Mouse (Mus musculus) G1E (cell line): Measurements from ENCODE around the gene Anxa3. TPM values are rescaled to one million over a fixed set of nuclear protein-coding genes. Genes with fewer than 3 reads are reported as not detected.

Experiments
- ATAC-seq: 2 replicates; pipeline ENCODE4 v1.8.0; 2016; ENCODE audit warnings: mild to moderate bottlenecking; ENCODE audit not compliant: insufficient number of reproducible peaks, poor library complexity, low FRiP score, severe bottlenecking; ENCODE audit errors: extremely low read depth
- DNase-seq: peaks from one replicate; pipeline ENCODE4 v3.0.0; 2012; ENCODE audit warnings: low spot score
- H3K27me3 ChIP-seq: 2 replicates; pipeline ENCODE4 v1.6.1; 2012; ENCODE audit warnings: mild to moderate bottlenecking, low read length, inconsistent platforms; ENCODE audit not compliant: insufficient read depth
- H3K36me3 ChIP-seq: replicated peaks from 2 replicates; pipeline ENCODE3; 2012; ENCODE audit warnings: mild to moderate bottlenecking, inconsistent platforms
- H3K4me1 ChIP-seq: 2 replicates; pipeline ENCODE4 v1.6.1; 2012; ENCODE audit warnings: low read depth, low read length, inconsistent platforms, mixed read lengths; ENCODE audit not compliant: insufficient read depth
- H3K4me3 ChIP-seq: 2 replicates; pipeline ENCODE4 v1.5.1; 2012; ENCODE audit warnings: low read depth, mild to moderate bottlenecking, inconsistent platforms, low read length, moderate library complexity, mixed read lengths
- H3K9me3 ChIP-seq: replicated peaks from 2 replicates; pipeline ENCODE4 v1.6.1; 2012; ENCODE audit warnings: inconsistent platforms
- CTCF ChIP-seq: IDR thresholded peaks from 2 replicates; pipeline ENCODE4 v1.5.1; 2012; ENCODE audit warnings: low read depth, low read length, inconsistent platforms, mixed read lengths
- GATA1 ChIP-seq: IDR thresholded peaks from 2 replicates; pipeline ENCODE4 v1.6.1; 2012; ENCODE audit warnings: borderline replicate concordance, low read length, inconsistent platforms, mixed read lengths
- GATA2 ChIP-seq: IDR thresholded peaks from 2 replicates; pipeline ENCODE4 v1.6.1; 2012; ENCODE audit warnings: low read depth, low read length, inconsistent platforms, borderline replicate concordance
- POLR2AphosphoS5 ChIP-seq: IDR thresholded peaks from 2 replicates; pipeline ENCODE4 v1.6.1; 2012; ENCODE audit warnings: low read depth, low read length, inconsistent platforms; ENCODE audit not compliant: insufficient replicate concordance
- TAL1 ChIP-seq: conservative IDR thresholded peaks from 2 replicates; pipeline ENCODE4 v1.6.1; 2012; ENCODE audit warnings: low read depth, low read length, inconsistent platforms, mixed read lengths
- polyA plus RNA-seq: library from polyadenylated mRNA; stranded (reverse); fragments of >175 nt; gene quantifications from 2 replicates; pipeline ENCODE4 v1.2.3, GENCODE M21; 2012
- total RNA-seq, 2 experiments: library from RNA; stranded (forward) in 1 of 2; stranded (reverse) in 1 of 2; fragments of 200-1000 nt in 1 of 2; fragments of >200 nt in 1 of 2; fragmentation: Nextera tagmentation in 1 of 2; gene quantifications; 2 replicates each; pipeline ENCODE4 v1.2.3; 2014 to 2017

The Anxa3 gene
- total and polyA plus RNA-seq, 3 experiments = 2.3 TPM; not detected in 2

GRCm38 (mm10) chr5:96853451-96853850, 60.3 kb downstream of the Anxa3 start:
- TF ChIP-seq POLR2AphosphoS5 (no peak), GATA1 (no peak), CTCF (no peak), GATA2 (no peak), TAL1 (no peak)
- no peak overlapping the region for H3K4me3 ChIP-seq
- peaks cover 21% of the 10 kb centered on the region for H3K36me3 ChIP-seq
- H3K4me1 ChIP-seq = peaks cover 42% of the 10 kb centered on the region
- no peaks in the 10 kb centered on the region for H3K9me3 ChIP-seq
- ATAC-seq = no peak
- no peak for DNase-seq
- H3K27me3 ChIP-seq = no peaks in the 10 kb centered on the region

DNA sequence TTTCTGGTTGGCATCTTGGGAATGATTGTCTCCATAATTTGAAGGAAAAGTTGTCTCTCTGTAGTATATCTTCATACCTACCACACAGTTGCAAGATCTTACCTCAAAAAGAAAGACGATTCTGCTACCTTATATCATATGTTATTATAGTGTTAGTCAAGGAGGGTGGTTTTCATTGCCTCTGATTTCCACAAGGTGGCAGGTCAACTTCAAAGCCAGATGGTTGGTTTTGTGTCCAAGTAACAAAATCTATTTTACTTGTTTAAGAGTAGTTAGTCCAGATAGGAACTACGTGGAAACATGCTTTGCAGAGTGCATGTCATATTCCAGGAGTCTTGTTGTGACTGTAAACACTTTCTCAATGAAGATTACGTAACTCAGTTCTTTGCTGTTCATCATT, 61.2 kb downstream of the Anxa3 start:
- TF ChIP-seq CTCF = no peak
- no peak for TF ChIP-seq GATA2
- TF ChIP-seq POLR2AphosphoS5 = no peak
- no peak for TF ChIP-seq GATA1
- no peak for TF ChIP-seq TAL1
- no peak overlapping the region for H3K4me3 ChIP-seq
- H3K27me3 ChIP-seq = no peaks in the 10 kb centered on the region
- ATAC-seq (0 out of 2 replicates have a peak, but pooled peaks have one; percentile 22), DNase-seq (no peak)
- no peaks in the 10 kb centered on the region for H3K9me3 ChIP-seq
- peaks cover 21% of the 10 kb centered on the region for H3K36me3 ChIP-seq
- peaks cover 36% of the 10 kb centered on the region for H3K4me1 ChIP-seq

DNA sequence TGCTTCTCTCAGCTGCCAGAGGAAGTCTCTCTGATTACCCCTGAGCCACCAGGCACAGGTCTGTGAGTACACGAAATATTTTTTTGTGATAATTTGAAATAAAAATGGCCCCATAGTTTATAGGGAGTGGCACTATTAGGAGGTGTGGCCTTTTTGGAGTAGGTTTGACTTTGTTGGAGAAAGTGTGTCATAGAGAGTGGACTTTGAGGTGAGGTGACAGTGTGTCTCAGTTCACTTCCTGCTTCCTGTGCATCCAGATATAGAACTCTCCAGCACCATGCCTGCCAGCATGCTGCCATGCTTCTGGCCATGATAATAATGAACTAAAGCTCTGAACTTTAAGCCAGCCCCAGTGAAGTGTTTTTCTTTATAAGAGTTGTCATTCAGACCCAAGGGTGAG, 66.8 kb downstream of the Anxa3 start:
- Histone ChIP-seq H3K4me3 (no peak overlapping the region), H3K36me3 (peaks cover 14% of the 10 kb centered on the region), H3K27me3 (no peaks in the 10 kb centered on the region), H3K4me1 (peaks cover 23% of the 10 kb centered on the region), H3K9me3 (no peaks in the 10 kb centered on the region)
- TF ChIP-seq CTCF (no peak), GATA2 (no peak), TAL1 (no peak), POLR2AphosphoS5 (no peak), GATA1 (no peak)
- ATAC-seq (no peak), DNase-seq (no peak)

- no peak for TF ChIP-seq POLR2AphosphoS5
- TF ChIP-seq TAL1 = no peak
- TF ChIP-seq GATA2 = no peak
- no peak for TF ChIP-seq CTCF
- TF ChIP-seq GATA1 = no peak
- no peak overlapping the region for H3K4me3 ChIP-seq
- no peak for ATAC-seq
Observed at GRCm38 (mm10) chr5:96867171-96867570, 74.0 kb downstream of the Anxa3 start.

GRCm38 (mm10) chr5:96868893-96869292, 75.8 kb downstream of the Anxa3 start:
- Histone ChIP-seq H3K36me3 (no peaks in the 10 kb centered on the region), H3K9me3 (no peaks in the 10 kb centered on the region), H3K4me3 (no peak overlapping the region), H3K4me1 (peaks cover 7% of the 10 kb centered on the region), H3K27me3 (no peaks in the 10 kb centered on the region)
- no peak for DNase-seq
- no peak for TF ChIP-seq TAL1
- no peak for TF ChIP-seq CTCF
- TF ChIP-seq GATA2 = no peak
- no peak for TF ChIP-seq POLR2AphosphoS5
- TF ChIP-seq GATA1 = no peak
- no peak for ATAC-seq

More at GRCm38 (mm10) chr5:96867171-96867570, 74.0 kb downstream of the Anxa3 start:
- Histone ChIP-seq H3K4me1 (peaks cover 7% of the 10 kb centered on the region), H3K27me3 (no peaks in the 10 kb centered on the region), H3K36me3 (no peaks in the 10 kb centered on the region), H3K9me3 (no peaks in the 10 kb centered on the region)
- DNase-seq = no peak

GRCm38 (mm10) chr5:96870996-96871395, 77.9 kb downstream of the Anxa3 start:
- Histone ChIP-seq H3K4me3 (no peak overlapping the region), H3K4me1 (peaks cover 7% of the 10 kb centered on the region), H3K27me3 (no peaks in the 10 kb centered on the region), H3K9me3 (no peaks in the 10 kb centered on the region), H3K36me3 (no peaks in the 10 kb centered on the region)
- TF ChIP-seq CTCF (no peak), GATA2 (no peak), GATA1 (no peak)
- DNase-seq = no peak
- ATAC-seq = no peak

- ATAC-seq = no peak
- no peak overlapping the region for H3K4me3 ChIP-seq
- DNase-seq = no peak
- H3K36me3 ChIP-seq = no peaks in the 10 kb centered on the region
- TF ChIP-seq GATA1 (no peak), CTCF (no peak), TAL1 (no peak), POLR2AphosphoS5 (no peak), GATA2 (no peak)
- peaks cover 37% of the 10 kb centered on the region for H3K4me1 ChIP-seq
- no peaks in the 10 kb centered on the region for H3K27me3 ChIP-seq
- peaks cover 3% of the 10 kb centered on the region for H3K9me3 ChIP-seq
Observed at GRCm38 (mm10) chr5:96878178-96878577, 85.0 kb downstream of the Anxa3 start.
